Mouse (Mus musculus) heart, postnatal 0 days (tissue): ENCODE data around the gene Sp6.

Experiments used
- CTCF ChIP-seq: IDR thresholded peaks from 2 replicates; pipeline ENCODE4 v1.5.1; 2016; ENCODE audit warnings: antibody characterized with exemption, control low read depth, low read depth
- EP300 ChIP-seq: IDR thresholded peaks from 2 replicates; pipeline ENCODE4 v1.6.1; 2016; ENCODE audit warnings: antibody characterized with exemption, low read depth

DNA sequence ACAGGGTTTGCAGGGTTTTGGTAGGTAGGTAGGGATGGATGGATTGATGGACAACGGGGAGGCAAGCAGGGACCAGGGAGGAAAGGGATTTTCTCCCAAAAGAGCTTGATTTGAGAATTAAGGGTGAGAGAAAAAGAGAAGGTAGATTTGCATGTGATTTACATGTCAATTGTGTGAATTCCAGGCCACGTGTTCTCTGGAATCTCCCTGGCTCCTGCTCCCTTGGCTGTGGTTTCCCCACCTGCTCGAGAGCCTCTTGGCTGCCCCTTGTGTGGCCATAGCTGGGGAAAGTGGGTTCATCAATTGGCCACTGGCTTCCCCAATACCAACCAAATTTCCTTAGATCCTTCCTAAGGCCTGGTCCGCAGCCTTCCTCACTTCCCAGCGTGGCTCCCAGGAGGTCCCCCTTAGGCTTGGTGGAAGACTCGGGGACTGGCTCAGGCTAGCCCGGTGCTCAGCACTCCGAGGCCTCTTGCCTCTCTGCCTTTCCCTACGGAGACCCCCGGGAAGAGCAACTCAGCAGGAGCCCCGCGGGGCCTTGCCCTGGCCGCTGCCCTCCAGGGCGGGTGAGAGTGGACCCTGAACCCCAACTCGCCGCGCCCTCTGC, 16.3 kb upstream of the Sp6 start:
- TF ChIP-seq EP300 (no peak), CTCF (no peak)
